Mouse (Mus musculus): Measurements from ENCODE around the gene Bak1.
"Not testable (repeated sequence)": the region's sequence is repeated elsewhere in the genome, so short reads cannot be mapped to it uniquely, and the experiment has no call there.

Gene Bak1

DNA sequence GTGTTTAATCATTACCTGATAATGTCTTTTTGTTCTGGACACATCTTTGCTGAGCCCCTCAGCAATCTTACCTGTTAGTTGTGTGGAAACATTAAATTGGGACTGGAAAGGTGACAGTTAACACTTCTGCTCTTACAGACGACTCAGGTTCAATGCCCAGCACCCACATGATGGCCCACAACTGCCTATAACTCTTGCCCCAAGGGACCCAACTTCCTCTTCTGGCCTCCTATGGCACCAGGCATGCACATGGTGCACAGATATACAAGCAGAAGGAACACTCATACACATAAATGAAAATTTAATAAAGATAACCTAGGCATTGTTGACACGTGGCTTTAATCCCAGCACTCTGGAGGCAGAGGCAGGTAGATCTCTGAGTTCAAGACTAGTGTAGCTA, 49.4 kb downstream of the Bak1 start:
- DNase-seq, result peak; percentile 49 to 55

DNA sequence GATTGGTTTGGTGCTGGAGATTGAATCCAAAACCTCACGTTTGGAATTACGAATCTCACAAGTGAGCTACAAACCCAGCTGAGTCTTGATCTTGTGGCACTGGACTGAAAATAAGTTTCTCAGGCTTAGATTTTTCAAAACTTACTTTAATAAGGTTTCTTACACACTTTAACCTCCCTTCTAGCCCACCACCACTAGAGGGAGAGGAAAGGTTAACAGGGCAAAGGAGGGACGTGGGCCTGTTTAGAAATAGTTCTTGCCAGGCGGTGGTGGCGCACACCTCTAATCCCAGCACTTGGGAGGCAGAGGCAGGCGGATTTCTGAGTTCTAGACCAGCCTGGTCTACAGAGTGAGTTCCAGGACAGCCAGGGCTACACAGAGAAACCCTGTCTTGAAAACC, 51.5 kb downstream of the Bak1 start:
- not testable (repeated sequence) for DNase-seq

DNA sequence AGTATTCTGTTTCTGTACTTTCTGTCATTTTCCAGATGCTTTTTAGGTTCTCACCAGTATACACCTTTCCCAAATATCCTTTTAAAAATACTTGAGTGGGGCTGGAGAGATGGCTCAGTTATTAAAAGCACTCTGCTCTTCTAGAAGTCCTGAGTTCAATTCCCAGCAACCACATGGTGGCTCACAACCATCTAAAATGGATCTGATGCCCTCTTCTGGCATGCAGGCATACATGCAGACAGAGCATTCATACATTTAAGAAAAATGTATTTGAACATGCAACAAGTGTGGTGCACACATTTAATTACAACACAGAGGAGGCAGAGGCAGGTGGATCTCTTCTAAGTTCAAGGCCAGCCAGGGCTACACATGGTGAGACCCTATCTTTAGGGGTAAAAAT, 53.4 kb downstream of the Bak1 start:
- no peak for DNase-seq

DNA sequence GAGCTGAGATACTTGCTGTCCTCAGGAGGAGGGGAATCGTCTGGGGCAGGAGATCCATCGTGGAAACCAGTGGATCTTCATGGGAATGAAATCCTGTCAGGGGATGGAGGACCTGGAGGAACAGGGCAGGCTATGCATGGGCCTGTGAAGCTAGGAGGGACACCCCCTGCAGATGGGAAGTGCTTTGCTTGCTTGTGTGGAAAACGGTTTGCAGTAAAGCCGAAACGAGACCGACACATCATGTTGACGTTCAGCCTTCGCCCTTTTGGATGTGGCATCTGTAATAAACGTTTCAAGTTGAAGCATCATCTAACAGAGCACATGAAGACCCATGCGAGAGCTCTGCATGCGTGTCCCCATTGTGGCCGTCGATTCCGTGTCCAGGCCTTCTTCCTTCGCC, 54.3 kb downstream of the Bak1 start:
- no peak for DNase-seq

DNA sequence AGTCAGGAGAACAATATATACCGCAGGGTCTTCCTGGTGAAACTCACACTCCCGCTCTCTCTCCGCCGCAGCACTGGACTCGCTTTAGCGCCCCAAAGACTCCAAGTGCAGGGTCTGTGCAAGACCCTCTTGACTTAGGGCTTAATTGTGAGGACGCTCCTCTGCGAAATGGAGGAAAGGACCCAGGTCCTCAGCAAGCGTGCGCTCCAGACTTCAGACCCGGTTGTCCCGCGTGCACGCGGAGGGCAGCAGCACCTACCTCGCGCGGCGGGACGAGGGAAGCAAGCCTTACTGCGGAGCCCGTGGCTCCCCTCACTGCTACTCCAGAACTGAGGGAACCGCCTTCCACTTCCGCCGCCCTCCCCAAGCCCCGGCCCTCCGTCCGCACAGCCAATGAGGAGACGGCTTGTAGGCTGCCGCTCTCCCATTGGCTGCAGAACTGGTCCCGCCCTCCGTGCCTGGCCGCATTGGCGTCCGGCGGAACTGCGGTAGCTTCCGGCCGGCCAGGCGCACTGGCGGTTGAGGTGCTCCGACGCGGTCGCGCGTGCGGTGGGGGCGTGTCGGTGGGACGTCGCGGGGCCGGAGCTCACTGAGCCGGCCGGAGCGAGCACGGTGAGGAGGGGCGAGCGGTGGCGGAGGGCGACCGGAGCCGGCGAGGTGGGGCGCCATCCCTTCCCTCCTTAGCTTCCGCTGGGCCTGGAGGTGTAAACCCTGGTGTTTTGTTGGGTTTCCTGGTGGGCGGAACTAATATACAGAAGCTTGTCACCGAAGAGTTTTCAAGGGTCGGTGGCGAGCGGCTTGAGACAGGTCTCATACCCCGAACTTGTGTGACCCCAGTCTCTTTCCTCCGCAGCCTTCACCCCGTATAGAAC, 55.9 kb downstream of the Bak1 start, which contains the start of gene Zbtb9:
Gene Zbtb9 (plus strand): TSS at position 465 of the 872 bp plus-strand sequence.
- peak; percentile 93 to 95 for DNase-seq

DNA sequence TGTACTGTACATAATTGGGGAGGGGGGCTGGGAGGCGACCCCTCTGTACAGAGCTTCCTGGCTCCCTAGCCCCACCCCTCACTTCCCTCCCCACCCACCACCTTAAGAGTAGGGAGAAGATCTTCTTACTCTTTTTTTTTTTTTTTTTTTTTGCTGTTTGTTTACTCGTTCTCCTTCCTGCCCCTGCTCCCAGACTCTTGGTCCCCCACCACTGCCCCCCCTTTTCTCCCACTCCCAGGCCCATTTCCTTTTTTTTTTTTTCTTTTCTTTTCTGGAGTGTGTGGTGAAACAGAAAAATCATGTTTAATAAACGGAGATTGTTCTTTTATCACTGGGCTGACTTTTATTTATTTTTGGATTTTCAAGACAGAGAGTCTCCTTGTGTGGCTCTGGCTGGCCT, 56.7 kb downstream of the Bak1 start:
- no peak for DNase-seq

DNA sequence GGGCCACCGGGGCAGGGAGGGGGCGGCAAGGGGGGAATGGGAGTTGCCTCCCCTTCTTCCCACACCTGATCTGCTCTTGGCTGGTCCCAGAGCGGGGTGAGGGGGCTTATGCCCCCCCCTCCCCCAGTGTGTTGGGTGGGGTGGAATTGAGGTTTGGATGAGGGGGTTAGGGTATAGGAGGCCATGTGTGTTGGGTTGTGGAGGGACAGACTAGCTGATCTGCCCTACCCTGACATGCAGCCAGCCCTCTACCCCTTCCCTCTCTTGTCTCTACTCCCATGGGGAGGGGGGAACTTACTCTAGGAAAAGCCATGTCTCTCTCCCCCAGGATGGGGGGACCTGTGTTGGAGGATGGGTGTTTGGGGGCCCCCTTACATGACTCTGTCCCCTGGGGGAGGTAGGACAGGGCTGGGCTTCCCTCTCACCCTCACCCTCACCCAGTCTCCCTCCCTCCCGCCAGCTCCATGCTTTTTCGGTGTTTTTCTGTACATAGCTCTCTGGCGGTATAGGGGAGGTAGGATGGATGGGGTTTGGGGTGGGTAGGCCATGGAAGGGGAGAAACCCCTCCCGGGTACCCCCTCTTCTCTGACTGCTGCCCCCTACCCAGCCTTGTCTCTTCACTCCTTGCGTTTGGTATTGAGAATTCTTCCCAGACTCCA, 57.4 kb downstream of the Bak1 start:
- DNase-seq, result no peak

DNA sequence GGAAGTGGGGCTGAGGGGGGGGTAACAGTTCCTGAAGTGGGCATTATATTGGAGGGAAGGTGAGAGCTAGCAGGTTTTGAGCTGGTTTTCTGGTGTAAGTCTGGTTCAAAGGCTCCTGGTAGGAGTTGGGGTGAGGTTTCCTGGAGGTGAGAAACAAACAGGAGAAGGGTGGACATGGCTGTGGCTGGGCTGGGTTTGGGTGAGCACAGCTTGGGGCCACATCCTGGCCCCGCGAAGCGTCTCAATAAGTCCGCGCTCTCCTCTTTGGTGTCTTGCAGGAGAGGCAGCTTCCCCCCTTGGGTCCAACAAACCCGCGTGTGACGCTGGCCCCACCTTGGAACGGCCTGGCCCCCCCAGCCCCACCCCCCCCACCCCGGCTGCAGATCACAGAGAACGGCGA, 58.6 kb downstream of the Bak1 start:
- no peak for DNase-seq
